Mouse (Mus musculus): ENCODE results near the gene Psap. TPM values are rescaled to one million over a fixed set of nuclear protein-coding genes. Genes with fewer than 3 reads are reported as not detected.

Psap gene
- total and polyA plus RNA-seq, 2 experiments from 2014 or later, result 259 to 690 TPM

GRCm38 (mm10) chr10:60350805-60351167, 73.4 kb downstream of the Psap start:
- DNase-seq (peak; percentile 59), ATAC-seq (peak; percentile 44; the same call in 1 of the 2 replicates)
- no peak overlapping the region for H3K4me3 ChIP-seq (ENCODE audit: low read depth, low read length)
- no peaks in the 10 kb centered on the region for H3K9me3 ChIP-seq (ENCODE audit: low read length)
- no peak for TF ChIP-seq CTCF (IDR thresholded peaks at IDR 0.05; ENCODE audit: low read depth)
- no peaks in the 10 kb centered on the region for H3K36me3 ChIP-seq (ENCODE audit: insufficient read depth)
- no peak overlapping the region for H3K27ac ChIP-seq (ENCODE audit: low read depth, low read length)
- H3K4me1 ChIP-seq (ENCODE audit: insufficient read depth), result no peaks in the 10 kb centered on the region
- 45% methylated on average over 3 of the region's 3 CpGs for WGBS
- no peak overlapping the region for H3K9ac ChIP-seq
- H3K27me3 ChIP-seq (ENCODE audit: insufficient read depth, low read length), result peaks cover 8% of the 10 kb centered on the region
- no peak overlapping the region for H3K4me2 ChIP-seq (ENCODE audit: low read depth)

GRCm38 (mm10) chr10:60351248-60351647, 73.8 kb downstream of the Psap start:
- H3K9ac ChIP-seq, result no peak overlapping the region
- no peak for TF ChIP-seq CTCF (IDR thresholded peaks at IDR 0.05; ENCODE audit: low read depth)
- no peak overlapping the region for H3K27ac ChIP-seq (ENCODE audit: low read depth, low read length)

GRCm38 (mm10) chr10:60351761-60352455, 74.5 kb downstream of the Psap start:
- no peak overlapping the region for H3K4me2 ChIP-seq (ENCODE audit: low read depth)
- H3K27ac ChIP-seq (ENCODE audit: low read depth, low read length), result no peak overlapping the region
- H3K9ac ChIP-seq, result no peak overlapping the region
- no peaks in the 10 kb centered on the region for H3K27me3 ChIP-seq (ENCODE audit: insufficient read depth, low read length)
- H3K4me3 ChIP-seq (ENCODE audit: low read depth, low read length), result no peak overlapping the region
- no peak for TF ChIP-seq CTCF (IDR thresholded peaks at IDR 0.05; ENCODE audit: low read depth)
- H3K9me3 ChIP-seq (ENCODE audit: low read length), result no peaks in the 10 kb centered on the region
- peak; percentile 66 for ATAC-seq
- no peaks in the 10 kb centered on the region for H3K4me1 ChIP-seq (ENCODE audit: insufficient read depth)
- H3K36me3 ChIP-seq (ENCODE audit: insufficient read depth), result no peaks in the 10 kb centered on the region
- 42% methylated on average over 7 of the region's 7 CpGs for WGBS
- DNase-seq, result no peak

More at GRCm38 (mm10) chr10:60351248-60351647, 73.8 kb downstream of the Psap start:
- ATAC-seq (no peak), DNase-seq (no peak)
- H3K4me3 ChIP-seq (ENCODE audit: low read depth, low read length), result no peak overlapping the region
- no peaks in the 10 kb centered on the region for H3K9me3 ChIP-seq (ENCODE audit: low read length)
- H3K4me2 ChIP-seq (ENCODE audit: low read depth), result no peak overlapping the region
- no peaks in the 10 kb centered on the region for H3K4me1 ChIP-seq (ENCODE audit: insufficient read depth)
- no peaks in the 10 kb centered on the region for H3K36me3 ChIP-seq (ENCODE audit: insufficient read depth)
- WGBS, result 32% methylated on average over 3 of the region's 3 CpGs
- peaks cover 3% of the 10 kb centered on the region for H3K27me3 ChIP-seq (ENCODE audit: insufficient read depth, low read length)

Other genes starting within 250 kb of the Psap start
- gene Spock2, start 171.4 kb upstream of the Psap start, total RNA-seq (2014; rRNA removed), result 156 and 215 TPM in 2 replicates
- 50.7 and 84.8 TPM in 2 replicates for gene Spock2, start 171.4 kb upstream of the Psap start, polyA plus RNA-seq (2015; fragmentation: Nextera tagmentation; extraction: Ambion mirVana)
- 3.9 and 5.6 TPM in 2 replicates for gene Chst3, start 58.4 kb upstream of the Psap start, total RNA-seq (2014; rRNA removed)
- 0.33 and 0.61 TPM in 2 replicates for gene Chst3, start 58.4 kb upstream of the Psap start, polyA plus RNA-seq (2015; fragmentation: Nextera tagmentation; extraction: Ambion mirVana)
- gene Vsir, start 69.2 kb downstream of the Psap start, total RNA-seq (2014; rRNA removed), result 6.8 and 9.3 TPM in 2 replicates
- gene Vsir, start 69.2 kb downstream of the Psap start, polyA plus RNA-seq (2015; fragmentation: Nextera tagmentation; extraction: Ambion mirVana), result 2.5 TPM in 2 replicates
- 4.7 and 5.4 TPM in 2 replicates for gene Gm17455, start 122.1 kb downstream of the Psap start, total RNA-seq (2014; rRNA removed)
- 9.4 and 10.6 TPM in 2 replicates for gene Gm17455, start 122.1 kb downstream of the Psap start, polyA plus RNA-seq (2015; fragmentation: Nextera tagmentation; extraction: Ambion mirVana)

Data from forebrain, postnatal 0 days (tissue).